Mouse (Mus musculus): Measurements from ENCODE around the gene Ren1.
A peak's percentile ranks its signal among the peaks of the same experiment; 100 is the strongest.
"Not testable (repeated sequence)": the region's sequence is repeated elsewhere in the genome, so short reads cannot be mapped to it uniquely, and the experiment has no call there.

Ren1 gene

DNA sequence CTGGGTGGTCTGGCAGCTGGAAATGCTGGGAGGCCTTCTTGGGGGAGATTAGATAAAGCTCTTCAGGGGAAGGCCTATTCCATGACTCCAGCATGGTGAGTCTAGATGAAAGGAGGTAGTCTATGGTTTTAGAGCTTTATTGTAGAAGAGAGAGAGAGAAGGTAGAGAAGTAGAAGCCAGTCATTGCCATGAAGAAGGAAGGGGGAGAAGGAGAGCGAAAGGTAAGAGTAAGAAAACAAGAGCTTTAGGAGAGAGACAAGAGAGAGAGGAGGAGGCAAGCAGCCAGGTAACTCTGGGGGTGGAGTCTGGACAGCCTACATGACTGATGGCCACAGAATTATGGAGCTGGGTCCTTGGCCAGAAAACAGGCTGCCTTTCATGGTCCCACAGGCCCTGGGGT, at the start of gene Ren1:
Gene Ren1, plus strand, starts transcription at position 301 of the 400 bp plus-strand sequence.
- no peak for DNase-seq (ENCODE audit: low read depth, low spot score)

DNA sequence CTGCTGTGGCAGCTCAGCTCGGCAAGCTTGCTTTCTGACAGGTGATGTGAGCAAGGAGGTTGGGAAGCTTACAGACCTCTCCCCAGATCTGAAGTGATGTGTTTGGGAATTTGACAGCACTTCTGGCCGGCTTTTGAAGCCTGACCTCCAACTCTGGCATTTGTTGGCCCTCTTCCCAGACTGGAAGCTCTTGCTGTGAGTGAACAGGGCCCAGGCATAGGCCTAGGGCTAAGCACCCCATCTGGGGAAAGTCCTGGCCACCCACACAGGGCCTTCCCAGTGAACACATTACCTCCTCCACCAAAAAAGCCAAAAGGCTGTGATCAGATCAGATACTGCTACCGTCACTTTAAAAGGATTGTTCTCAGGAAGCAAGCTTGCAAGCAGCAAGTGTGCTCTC, 47.8 kb upstream of the Ren1 start:
- peak; percentile 38 for DNase-seq (ENCODE audit: low read depth, low spot score)

DNA sequence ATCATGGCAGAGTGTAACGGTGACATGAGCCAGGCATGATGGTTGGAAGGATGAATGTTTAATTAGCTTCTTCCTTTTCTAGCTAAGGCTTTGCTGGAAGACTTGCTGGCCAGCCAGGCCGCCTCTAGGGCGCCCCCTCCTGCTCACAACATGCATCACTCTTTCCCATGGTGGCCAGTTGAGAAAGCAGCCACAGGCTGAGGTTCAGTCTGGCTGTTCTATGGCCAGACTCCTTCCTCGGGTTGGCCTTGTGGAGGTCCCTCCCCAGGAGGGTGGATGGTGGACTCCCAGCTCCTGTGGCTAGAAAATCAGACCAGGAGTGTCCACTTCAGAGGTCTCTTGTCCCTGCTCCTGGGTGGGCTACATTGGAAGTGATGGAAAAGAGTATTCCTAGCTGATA, 43.5 kb upstream of the Ren1 start:
- peak; percentile 74 for DNase-seq (ENCODE audit: low read depth, low spot score)

- peak; percentile 58 for DNase-seq (ENCODE audit: low read depth, low spot score)
Observed at GRCm38 (mm10) chr1:133307318-133307717, 43.0 kb upstream of the Ren1 start.

GRCm38 (mm10) chr1:133309652-133310267, 40.5 kb upstream of the Ren1 start, which contains the start of gene Golt1a:
Gene Golt1a, plus strand, starts transcription at chr1:133309800.
- no peak for DNase-seq (ENCODE audit: low read depth, low spot score)

- no peak for DNase-seq (ENCODE audit: low read depth, low spot score)
Observed at GRCm38 (mm10) chr1:133311240-133311639, 39.1 kb upstream of the Ren1 start.

GRCm38 (mm10) chr1:133311946-133312345, 38.4 kb upstream of the Ren1 start:
- DNase-seq (ENCODE audit: low read depth, low spot score) = no peak

- no peak for DNase-seq (ENCODE audit: low read depth, low spot score)
Observed at GRCm38 (mm10) chr1:133314364-133314763, 35.9 kb upstream of the Ren1 start.

GRCm38 (mm10) chr1:133315775-133316174, 34.5 kb upstream of the Ren1 start:
- DNase-seq (ENCODE audit: low read depth, low spot score) = no peak

DNA sequence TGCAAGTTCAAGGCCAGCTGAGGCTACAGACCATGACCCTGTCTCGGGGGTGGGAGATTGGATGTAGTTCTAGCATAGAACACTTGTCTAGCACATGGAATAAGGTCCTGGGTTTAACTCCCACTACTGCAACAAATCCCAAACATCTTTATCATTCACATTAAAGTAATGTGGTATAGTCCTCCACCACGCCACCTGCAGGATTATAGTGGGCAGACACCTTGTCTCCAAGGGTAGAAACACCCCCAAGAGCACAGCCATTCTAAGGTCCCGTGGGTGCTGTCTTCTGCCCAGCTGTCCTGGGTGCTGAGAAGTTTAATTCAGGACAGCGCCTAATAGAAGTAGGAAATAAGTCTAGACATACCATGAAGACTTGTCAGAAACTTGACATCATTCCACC, 33.7 kb upstream of the Ren1 start:
- no peak for DNase-seq (ENCODE audit: low read depth, low spot score)

DNA sequence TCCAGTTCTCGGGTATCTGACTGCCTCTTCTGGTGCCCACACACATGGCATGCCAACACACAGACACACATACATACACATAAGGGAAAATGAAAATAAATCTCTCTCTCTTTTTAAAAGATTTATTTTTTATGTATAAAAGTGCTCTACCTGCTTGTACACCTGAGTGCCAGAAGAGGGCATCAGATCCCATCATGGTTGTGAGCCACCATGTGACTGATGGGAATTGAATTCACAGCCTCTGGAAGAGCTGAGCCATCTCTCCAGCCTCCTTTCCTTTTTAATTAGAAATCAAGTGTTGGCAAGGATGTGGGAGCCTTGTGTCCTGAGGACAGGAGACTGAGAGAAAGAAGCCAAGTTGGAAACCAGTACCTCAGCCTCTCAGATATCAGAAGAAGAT, 33.2 kb upstream of the Ren1 start:
- DNase-seq (ENCODE audit: low read depth, low spot score) = no peak

DNA sequence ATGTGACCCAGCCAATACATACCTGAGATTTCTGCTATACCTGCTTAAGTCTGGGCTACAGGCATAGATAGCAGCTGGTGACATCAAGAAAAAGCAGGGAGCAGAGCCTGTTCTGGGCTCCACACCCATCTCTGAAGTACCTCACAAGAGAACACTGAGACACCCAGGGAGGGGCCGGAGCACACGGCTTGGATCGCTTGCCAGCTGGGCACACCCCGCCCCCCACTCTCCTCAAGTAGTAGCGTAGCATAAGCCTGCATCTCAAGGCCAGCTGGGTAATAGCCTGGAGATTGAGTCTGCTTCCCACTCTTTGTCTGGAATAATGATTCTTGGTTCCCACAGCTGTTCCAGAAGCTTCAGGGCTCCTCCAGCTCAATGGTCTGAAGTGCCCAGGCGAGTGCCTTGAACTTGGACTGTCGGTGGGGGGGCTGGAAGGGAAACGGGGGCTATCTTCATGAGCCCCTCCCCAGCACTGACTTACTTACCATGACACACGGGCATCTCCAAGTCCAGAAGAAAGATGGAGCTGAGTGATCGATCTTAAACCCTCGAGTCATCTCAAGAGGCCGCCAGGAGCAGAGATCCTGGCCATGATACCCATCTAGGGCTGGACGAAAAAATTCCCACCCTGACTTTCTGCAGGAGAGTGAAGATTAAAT, 28.9 kb upstream of the Ren1 start, which contains the start of gene Kiss1:
Gene Kiss1, plus strand, starts transcription at position 609 of the 659 bp plus-strand sequence.
- DNase-seq (ENCODE audit: low read depth, low spot score) = no peak

DNA sequence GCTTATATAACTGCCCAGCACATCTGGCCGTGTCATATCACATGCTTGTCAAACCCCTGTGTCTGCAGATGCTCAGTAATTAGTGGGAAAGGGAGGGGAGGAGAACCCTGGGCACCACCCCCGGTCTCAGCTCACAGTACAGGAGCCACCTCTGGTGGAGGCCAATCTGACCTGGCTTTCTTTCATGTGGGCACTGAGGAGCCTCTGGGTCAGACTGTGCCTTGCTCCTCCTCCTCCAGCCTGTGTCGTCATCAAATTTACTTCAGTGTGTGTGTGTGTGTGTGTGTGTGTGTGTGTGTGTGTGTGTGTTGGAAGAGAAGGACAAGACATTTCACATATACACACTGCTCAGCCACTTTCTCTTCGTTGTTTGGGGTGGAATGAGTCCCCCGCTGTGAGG, 27.0 kb upstream of the Ren1 start:
- DNase-seq (ENCODE audit: low read depth, low spot score) = no peak

DNA sequence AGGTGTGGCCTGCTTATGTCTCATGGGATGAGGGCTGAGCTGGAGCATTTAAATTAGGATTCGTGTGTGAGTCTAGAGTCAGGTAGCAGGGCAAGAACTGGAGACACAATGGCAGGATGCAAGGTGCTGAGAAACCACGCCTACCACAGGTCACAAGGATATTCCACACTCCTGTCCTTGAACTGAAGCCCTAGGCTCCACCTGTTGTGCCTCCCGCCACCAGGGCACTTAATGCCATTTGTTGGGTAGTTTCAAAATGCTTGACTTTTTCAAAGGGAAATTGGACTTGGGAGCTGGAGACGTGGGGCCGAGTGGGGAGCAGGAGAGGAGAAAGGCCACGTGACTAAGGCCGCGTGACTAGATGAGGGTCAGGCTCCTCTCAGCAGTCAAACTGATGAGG, 24.4 kb upstream of the Ren1 start:
- DNase-seq (ENCODE audit: low read depth, low spot score) = no peak

GRCm38 (mm10) chr1:133327094-133327493, 23.2 kb upstream of the Ren1 start:
- DNase-seq (ENCODE audit: low read depth, low spot score) = no peak

GRCm38 (mm10) chr1:133328299-133328795, 22.0 kb upstream of the Ren1 start:
- no peak for DNase-seq (ENCODE audit: low read depth, low spot score)

- DNase-seq (ENCODE audit: low read depth, low spot score) = no peak
Observed at GRCm38 (mm10) chr1:133328896-133329637, 21.2 kb upstream of the Ren1 start.

DNA sequence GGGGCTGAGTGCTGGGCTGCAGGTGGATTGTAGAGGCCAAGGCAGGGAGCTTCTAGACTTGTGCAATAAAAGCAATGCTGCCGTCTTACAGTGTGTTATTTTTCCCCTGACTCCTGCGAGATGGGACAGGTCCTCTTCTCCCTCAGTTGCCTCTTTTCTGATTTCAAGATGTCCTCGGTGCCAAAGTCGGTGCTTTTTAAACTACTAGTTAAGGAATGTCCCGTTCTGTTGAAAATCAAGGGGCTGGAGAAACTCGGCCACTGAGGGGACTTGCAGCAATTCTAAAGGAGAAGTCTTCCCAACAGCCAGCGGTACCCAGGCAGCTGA, 20.7 kb upstream of the Ren1 start:
- no peak for DNase-seq (ENCODE audit: low read depth, low spot score)

DNA sequence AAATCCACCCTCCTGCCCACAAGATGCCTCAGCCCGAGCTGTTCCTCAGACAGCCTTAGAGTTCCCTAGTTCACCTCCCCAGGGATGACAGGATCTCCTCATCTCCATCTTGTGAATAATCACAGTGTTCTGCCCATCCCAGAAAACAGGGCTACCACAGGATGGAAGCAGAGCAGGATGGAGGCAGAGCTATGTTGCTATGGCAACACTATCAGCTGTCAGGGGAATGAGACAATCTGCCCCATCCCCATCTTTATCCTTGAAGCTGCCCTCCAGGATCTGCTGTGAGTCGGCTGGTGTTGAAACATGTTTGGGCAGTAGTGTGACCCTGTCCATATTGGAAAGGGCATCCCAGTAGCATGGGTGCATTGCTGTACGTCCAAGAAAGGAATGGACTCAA, 19.2 kb upstream of the Ren1 start:
- DNase-seq (ENCODE audit: low read depth, low spot score) = no peak

DNA sequence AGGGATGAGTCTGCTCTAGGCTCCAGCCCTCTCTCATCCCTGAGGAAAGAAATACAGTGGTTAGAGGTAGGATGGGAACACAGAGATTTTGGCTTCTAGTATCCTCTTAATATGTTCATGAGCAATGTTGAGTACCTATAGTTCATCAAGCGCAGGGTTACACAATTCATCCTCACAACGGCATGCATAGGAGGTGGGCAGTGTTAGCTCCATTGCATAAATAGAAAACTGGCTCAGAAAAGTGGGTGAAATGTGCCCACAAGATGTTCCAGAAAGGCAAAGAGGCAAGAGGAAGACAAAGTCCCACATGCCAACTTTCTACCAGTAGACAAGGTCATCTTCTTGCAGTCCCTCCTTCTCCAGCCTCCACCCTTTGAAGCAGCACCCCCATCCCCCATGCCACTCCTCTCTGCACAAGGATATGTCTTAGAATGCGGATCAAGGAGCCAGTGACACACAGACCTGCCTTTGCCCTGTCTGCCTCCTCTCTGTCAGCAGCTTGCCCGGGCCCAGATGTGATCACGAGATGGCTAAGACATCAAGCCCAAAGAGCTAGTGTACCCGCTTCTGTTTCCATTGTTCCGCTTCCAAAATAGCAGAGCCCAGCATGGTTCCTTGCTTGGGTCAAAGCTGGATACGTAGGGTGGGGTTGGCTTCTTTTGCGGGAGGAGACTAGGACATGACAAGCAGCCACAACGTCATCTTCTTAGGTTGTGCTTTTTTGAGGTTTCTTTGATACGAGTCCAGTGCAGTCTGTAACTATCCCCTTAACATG, 17.5 kb upstream of the Ren1 start:
- no peak for DNase-seq (ENCODE audit: low read depth, low spot score)

DNA sequence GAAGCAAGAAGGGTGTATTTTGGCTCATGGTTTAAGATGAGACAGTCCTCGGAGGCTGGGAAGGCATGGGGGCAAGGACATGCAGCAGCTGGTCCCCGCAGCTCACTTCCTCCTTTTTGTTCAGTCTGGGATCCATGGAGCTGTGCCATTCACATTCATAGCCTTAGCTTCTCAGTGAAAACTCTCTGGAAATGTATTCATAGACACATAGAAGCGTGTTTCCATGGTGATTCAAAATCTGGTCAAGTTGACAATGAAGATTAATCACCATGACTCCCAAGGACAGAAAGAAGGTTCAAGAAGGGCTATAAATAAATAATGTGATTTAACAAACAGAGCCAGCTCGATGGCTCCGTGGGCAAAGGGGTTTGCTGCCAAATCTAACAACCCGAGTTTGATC, 16.4 kb upstream of the Ren1 start:
- no peak for DNase-seq (ENCODE audit: low read depth, low spot score)

GRCm38 (mm10) chr1:133340403-133340802, 9.9 kb upstream of the Ren1 start:
- not testable (repeated sequence) for DNase-seq (ENCODE audit: low read depth, low spot score)
